Mouse (Mus musculus) neural tube, embryonic 14.5 days (tissue): ENCODE results near the gene Sema3a. TPM values are rescaled to one million over a fixed set of nuclear protein-coding genes. Genes with fewer than 3 reads are reported as not detected.

Source experiments
- ATAC-seq: fragments of 200-750 bp; cut with Nextera tagmentation; 2 replicates; pipeline ENCODE4 v1.8.0; 2017; ENCODE audit warnings: low read depth, mild to moderate bottlenecking, moderate TSS enrichment, moderate library complexity
- H3K27ac ChIP-seq: fragments of 300-500 bp; sonication (generic); 2 replicates; pipeline ENCODE4 v1.5.1; 2014; ENCODE audit warnings: low read depth, mild to moderate bottlenecking, control low read depth, low read length, moderate library complexity, mixed read lengths
- H3K27me3 ChIP-seq: fragments of 300-500 bp; sonication (generic); 2 replicates; pipeline ENCODE4 v1.6.1; 2014; ENCODE audit warnings: low read length; ENCODE audit not compliant: control insufficient read depth, insufficient read depth
- H3K36me3 ChIP-seq: fragments of 300-500 bp; sonication (generic); 2 replicates; pipeline ENCODE4 v1.6.1; 2014; ENCODE audit warnings: low read length, mixed read lengths; ENCODE audit not compliant: control insufficient read depth, insufficient read depth
- H3K4me1 ChIP-seq: fragments of 300-500 bp; sonication (generic); 2 replicates; pipeline ENCODE4 v1.6.1; 2014; ENCODE audit warnings: low read length; ENCODE audit not compliant: control insufficient read depth, insufficient read depth
- H3K4me2 ChIP-seq: fragments of 300-500 bp; sonication (generic); 2 replicates; pipeline ENCODE4 v1.6.1; 2014; ENCODE audit warnings: mild to moderate bottlenecking, low read depth, low read length, control low read depth
- H3K4me3 ChIP-seq: fragments of 300-500 bp; sonication (generic); 2 replicates; pipeline ENCODE4 v1.5.1; 2014; ENCODE audit warnings: low read depth, low read length, control low read depth, mixed read lengths
- H3K9ac ChIP-seq: fragments of 300-500 bp; sonication (generic); replicated peaks from 2 replicates; pipeline ENCODE4 v1.6.1; 2014; ENCODE audit warnings: low read depth, mild to moderate bottlenecking, control low read depth, low read length, mixed read lengths
- H3K9me3 ChIP-seq: fragments of 300-500 bp; sonication (generic); 2 replicates; pipeline ENCODE4 v1.6.1; 2016; ENCODE audit warnings: low read length; ENCODE audit not compliant: control insufficient read depth
- WGBS: fragments of 180-500 bp; shearing (Covaris S2); extraction: QIAGEN DNeasy Blood & Tissue Kit; methylation state at CpG from one replicate; pipeline ENCODE4 v1.1.7; 2014; 5-methylcytosine and 5-hydroxymethylcytosine counted together
- polyA plus RNA-seq: library from polyadenylated mRNA; unstranded; fragments of >200 nt; fragmentation: Nextera tagmentation; extraction: Ambion mirVana; gene quantifications from 2 replicates; pipeline ENCODE4 v1.2.1, GENCODE M21; 2014

The Sema3a gene
- polyA plus RNA-seq, 1 experiment from 2014 or later = 34.6 TPM

DNA sequence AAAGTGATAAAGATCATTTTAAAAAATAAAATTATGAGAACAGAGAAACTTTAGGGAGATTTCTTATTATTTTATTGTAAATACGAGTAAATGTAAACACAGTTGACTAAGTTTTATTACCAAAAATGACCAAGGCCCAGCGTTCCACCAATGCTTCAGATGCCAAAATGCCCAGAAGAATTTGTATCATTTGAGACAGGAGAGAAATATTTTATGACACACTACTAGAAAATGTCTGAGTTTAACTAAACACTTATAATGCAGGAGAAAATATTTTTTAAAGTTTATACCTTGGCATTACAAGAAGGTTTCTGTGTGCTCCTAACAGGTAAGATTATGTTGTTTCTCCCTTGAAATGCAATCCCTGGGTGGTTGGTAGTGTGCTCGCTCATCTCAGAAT lies 261.4 kb downstream of the Sema3a start:
- no peak overlapping the region for H3K27ac ChIP-seq
- H3K4me3 ChIP-seq = no peak overlapping the region
- H3K27me3 ChIP-seq = no peaks in the 10 kb centered on the region
- H3K4me1 ChIP-seq = no peaks in the 10 kb centered on the region
- no peak overlapping the region for H3K4me2 ChIP-seq
- H3K9me3 ChIP-seq = no peaks in the 10 kb centered on the region
- 90% methylated on average over 3 of the region's 3 CpGs for WGBS
- no peak for ATAC-seq
- H3K36me3 ChIP-seq = no peaks in the 10 kb centered on the region
- no peak overlapping the region for H3K9ac ChIP-seq

GRCm38 (mm10) chr5:13387679-13388078 lies 262.5 kb downstream of the Sema3a start:
- Histone ChIP-seq H3K9me3 (no peaks in the 10 kb centered on the region), H3K27me3 (no peaks in the 10 kb centered on the region), H3K4me2 (no peak overlapping the region), H3K36me3 (no peaks in the 10 kb centered on the region), H3K4me1 (no peaks in the 10 kb centered on the region), H3K9ac (no peak overlapping the region), H3K4me3 (no peak overlapping the region), H3K27ac (no peak overlapping the region)
- no peak for ATAC-seq
- 83% methylated on average over 3 of the region's 3 CpGs for WGBS

DNA sequence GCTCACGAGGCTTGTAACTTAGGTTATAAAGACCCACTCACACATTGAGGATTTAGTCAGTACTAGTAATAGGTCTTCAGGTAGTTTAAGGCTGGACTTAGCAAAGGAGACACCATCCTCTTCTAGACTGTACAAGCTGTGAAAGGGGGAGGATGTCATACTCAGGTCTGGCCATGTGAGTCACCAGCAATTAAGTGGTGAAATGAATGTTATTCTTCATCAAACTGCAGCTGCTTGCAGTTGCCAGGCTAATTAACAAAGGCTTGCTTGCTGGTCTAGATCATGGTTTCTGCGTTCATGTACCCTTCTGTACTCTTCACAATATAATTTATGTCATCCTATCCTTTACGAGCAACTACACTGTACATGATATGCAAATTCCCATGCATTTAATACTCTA lies 264.8 kb downstream of the Sema3a start:
- no peaks in the 10 kb centered on the region for H3K9me3 ChIP-seq
- H3K4me3 ChIP-seq = no peak overlapping the region
- WGBS = 77% methylated on average over 3 of the region's 3 CpGs
- H3K4me2 ChIP-seq = no peak overlapping the region
- H3K27ac ChIP-seq = no peak overlapping the region
- H3K36me3 ChIP-seq = no peaks in the 10 kb centered on the region
- no peak overlapping the region for H3K9ac ChIP-seq
- ATAC-seq = no peak
- H3K4me1 ChIP-seq = no peaks in the 10 kb centered on the region
- no peaks in the 10 kb centered on the region for H3K27me3 ChIP-seq

- no peak overlapping the region for H3K4me2 ChIP-seq
- H3K27ac ChIP-seq = no peak overlapping the region
- no peaks in the 10 kb centered on the region for H3K27me3 ChIP-seq
- H3K9ac ChIP-seq = no peak overlapping the region
- no peak for ATAC-seq
- 20% methylated on average over 1 of the region's 1 CpGs for WGBS
- no peaks in the 10 kb centered on the region for H3K4me1 ChIP-seq
- H3K36me3 ChIP-seq = no peaks in the 10 kb centered on the region
- H3K4me3 ChIP-seq = no peak overlapping the region
- no peaks in the 10 kb centered on the region for H3K9me3 ChIP-seq
These were observed 280.2 kb downstream of the Sema3a start for GRCm38 (mm10) chr5:13405432-13405831.

DNA sequence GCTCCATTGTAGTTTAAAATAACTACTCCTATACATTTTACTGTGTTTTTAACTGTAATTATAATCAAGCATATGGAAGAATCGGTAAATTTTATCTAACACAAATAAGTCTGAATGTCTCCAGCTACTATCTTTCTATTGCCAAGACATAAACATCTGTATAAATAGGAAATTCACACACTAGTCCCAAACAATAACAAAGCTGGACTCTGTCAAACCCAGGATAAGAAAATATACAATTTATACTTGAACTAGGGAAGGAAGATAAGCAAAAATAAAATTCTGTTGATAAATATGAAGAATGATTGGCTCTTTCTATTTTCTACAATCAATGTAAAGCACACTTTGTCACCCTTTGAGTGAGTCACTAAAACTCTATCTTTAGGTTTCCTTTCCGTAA lies 280.9 kb downstream of the Sema3a start:
- Histone ChIP-seq H3K36me3 (no peaks in the 10 kb centered on the region), H3K9me3 (no peaks in the 10 kb centered on the region), H3K4me1 (no peaks in the 10 kb centered on the region), H3K4me2 (no peak overlapping the region), H3K27ac (no peak overlapping the region), H3K4me3 (no peak overlapping the region), H3K9ac (no peak overlapping the region), H3K27me3 (no peaks in the 10 kb centered on the region)
- ATAC-seq = no peak
- 97% methylated on average over 2 of the region's 2 CpGs for WGBS

GRCm38 (mm10) chr5:13411920-13412319 lies 286.7 kb downstream of the Sema3a start:
- ATAC-seq = no peak
- no peaks in the 10 kb centered on the region for H3K27me3 ChIP-seq
- H3K36me3 ChIP-seq = no peaks in the 10 kb centered on the region
- WGBS = 75% methylated on average over 2 of the region's 2 CpGs
- no peaks in the 10 kb centered on the region for H3K9me3 ChIP-seq
- H3K9ac ChIP-seq = no peak overlapping the region
- H3K4me3 ChIP-seq = no peak overlapping the region
- no peak overlapping the region for H3K4me2 ChIP-seq
- H3K4me1 ChIP-seq = no peaks in the 10 kb centered on the region
- H3K27ac ChIP-seq = no peak overlapping the region

GRCm38 (mm10) chr5:13413915-13414525 lies 288.8 kb downstream of the Sema3a start:
- H3K9me3 ChIP-seq = no peaks in the 10 kb centered on the region
- no peak for ATAC-seq
- no peak overlapping the region for H3K9ac ChIP-seq
- H3K36me3 ChIP-seq = no peaks in the 10 kb centered on the region
- H3K4me2 ChIP-seq = no peak overlapping the region
- H3K4me1 ChIP-seq = no peaks in the 10 kb centered on the region
- H3K27ac ChIP-seq = no peak overlapping the region
- H3K4me3 ChIP-seq = no peak overlapping the region
- WGBS = 30% methylated on average over 2 of the region's 2 CpGs
- no peaks in the 10 kb centered on the region for H3K27me3 ChIP-seq

DNA sequence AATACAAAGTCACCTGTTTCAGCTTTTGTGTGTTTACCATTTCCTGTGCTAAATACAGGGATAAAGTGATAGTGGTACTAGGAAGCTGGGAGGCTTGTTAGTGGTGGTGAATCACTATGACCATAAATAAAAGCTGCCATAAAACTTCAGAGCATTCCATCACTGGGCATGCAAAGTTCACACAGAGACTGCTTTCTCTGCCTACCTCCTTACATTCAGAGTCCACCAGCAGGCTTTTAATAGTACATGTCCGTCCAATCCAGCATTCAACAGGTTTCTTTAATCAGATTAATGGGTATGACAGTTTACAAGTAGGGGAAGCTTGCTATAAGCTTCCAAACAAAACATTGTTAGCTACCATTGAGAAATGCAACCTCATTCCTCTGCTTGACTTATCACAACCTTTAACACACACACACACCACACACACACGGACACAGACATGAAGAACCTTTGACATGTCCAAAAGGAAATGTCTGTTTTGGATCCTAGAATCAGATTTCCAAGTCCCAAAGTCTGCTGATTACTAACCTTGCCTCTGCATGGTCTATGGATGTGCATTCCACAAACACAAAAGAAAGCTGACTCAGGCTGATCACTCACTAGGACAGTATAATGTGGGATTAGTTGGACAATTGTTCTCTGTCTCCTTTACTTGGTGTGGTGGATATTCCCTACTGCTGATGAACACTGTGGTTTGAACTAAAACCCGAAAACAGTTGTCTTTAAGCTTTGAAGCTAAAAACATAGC lies 291.9 kb downstream of the Sema3a start:
- no peak for ATAC-seq
- H3K9me3 ChIP-seq = no peaks in the 10 kb centered on the region

GRCm38 (mm10) chr5:13421276-13421925 lies 296.2 kb downstream of the Sema3a start:
- Histone ChIP-seq H3K4me1 (no peaks in the 10 kb centered on the region), H3K27ac (no peak overlapping the region)

More for the DNA sequence above, 291.9 kb downstream of the Sema3a start:
- H3K36me3 ChIP-seq = no peaks in the 10 kb centered on the region
- no peak overlapping the region for H3K4me3 ChIP-seq
- no peaks in the 10 kb centered on the region for H3K4me1 ChIP-seq
- H3K27me3 ChIP-seq = no peaks in the 10 kb centered on the region
- no peak overlapping the region for H3K9ac ChIP-seq
- no peak overlapping the region for H3K27ac ChIP-seq
- 71% methylated on average over 3 of the region's 3 CpGs for WGBS
- no peak overlapping the region for H3K4me2 ChIP-seq

More at GRCm38 (mm10) chr5:13421276-13421925, 296.2 kb downstream of the Sema3a start:
- 65% methylated on average over 5 of the region's 5 CpGs for WGBS
- Histone ChIP-seq H3K9ac (no peak overlapping the region), H3K27me3 (no peaks in the 10 kb centered on the region), H3K36me3 (no peaks in the 10 kb centered on the region), H3K4me2 (no peak overlapping the region), H3K9me3 (no peaks in the 10 kb centered on the region), H3K4me3 (no peak overlapping the region)
- no peak; the same call in 1 of the 2 replicates for ATAC-seq
